Mouse (Mus musculus) urinary bladder, postnatal 36 days (tissue): ENCODE measurements around the gene Jup.
"Not testable (repeated sequence)": the region's sequence is repeated elsewhere in the genome, so short reads cannot be mapped to it uniquely, and the experiment has no call there.

Experiments
- DNase-seq, 2 experiments: peaks; one replicate each; pipeline ENCODE4 v3.0.0; 2022; ENCODE audit warnings: low spot score in 2 of 2, mixed read lengths in 1 of 2

Jup gene

GRCm38 (mm10) chr11:100391081-100391883, 6.3 kb downstream of the Jup start:
- DNase-seq: peak in 1 of 2 experiments; percentile 66

- no peak for DNase-seq
Observed at GRCm38 (mm10) chr11:100389931-100390445, 7.6 kb downstream of the Jup start.

- DNase-seq: peak in 1 of 2 experiments; percentile 67
Observed at GRCm38 (mm10) chr11:100388588-100388987, 9.0 kb downstream of the Jup start.

DNA sequence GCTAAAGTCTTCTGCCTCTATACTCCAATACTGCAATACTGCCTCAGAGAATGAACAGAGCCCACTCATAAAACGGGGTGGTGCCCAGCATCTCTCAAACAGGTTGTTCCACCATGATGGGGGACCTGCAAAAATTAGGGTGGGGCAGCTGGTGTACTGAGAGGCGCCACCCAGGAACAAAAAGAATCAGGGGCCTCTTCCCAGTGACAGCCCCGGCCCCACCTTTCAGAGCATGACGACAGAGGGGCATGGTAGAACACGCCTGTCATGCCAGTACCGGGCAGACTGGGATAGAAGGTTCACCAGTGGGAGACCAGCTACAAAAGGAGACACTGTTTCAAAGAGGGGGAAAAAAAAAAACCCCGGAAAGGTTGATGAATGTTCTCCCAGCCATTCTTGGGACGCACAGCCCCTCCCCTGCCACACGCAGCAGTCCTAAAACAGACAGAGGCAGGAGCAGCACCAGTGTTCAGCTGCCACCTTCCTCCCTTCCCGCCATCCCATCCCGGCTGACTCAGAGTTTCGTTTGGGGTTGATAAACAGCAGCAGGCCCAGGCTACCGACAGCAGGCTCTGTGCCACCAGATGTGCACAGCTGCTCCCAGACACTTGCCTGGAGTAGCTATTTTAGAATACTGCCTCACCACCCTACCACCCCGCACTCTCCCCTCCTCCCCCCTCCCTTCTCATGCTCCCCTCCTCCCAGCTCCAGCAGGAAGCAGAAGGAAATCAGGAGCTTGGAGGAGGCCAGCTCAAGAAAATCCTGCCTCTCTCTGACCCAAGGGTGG, 9.8 kb downstream of the Jup start:
- peak in 1 of 2 experiments; percentile 61 for DNase-seq

DNA sequence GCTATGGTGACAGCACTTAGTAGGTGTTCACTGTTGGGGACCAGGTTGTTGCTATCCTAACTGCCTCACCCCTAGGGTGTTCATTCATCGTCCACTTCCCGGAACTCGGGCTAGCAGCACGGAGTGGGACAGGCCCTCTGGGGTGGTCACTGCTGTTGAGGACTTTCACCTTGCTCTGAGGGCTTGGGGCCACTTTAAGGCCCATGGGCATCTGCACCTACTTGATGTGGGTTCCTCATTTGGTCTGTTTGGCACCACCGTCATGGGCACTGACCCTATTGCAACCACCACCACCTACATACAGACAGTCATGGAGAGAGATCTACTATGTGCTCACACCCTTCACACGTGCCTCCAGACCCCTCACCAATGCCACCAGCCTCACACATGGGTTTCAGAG, 10.5 kb downstream of the Jup start:
- no peak for DNase-seq

GRCm38 (mm10) chr11:100386586-100386985, 11.0 kb downstream of the Jup start:
- peak in 1 of 2 experiments; percentile 71 for DNase-seq

DNA sequence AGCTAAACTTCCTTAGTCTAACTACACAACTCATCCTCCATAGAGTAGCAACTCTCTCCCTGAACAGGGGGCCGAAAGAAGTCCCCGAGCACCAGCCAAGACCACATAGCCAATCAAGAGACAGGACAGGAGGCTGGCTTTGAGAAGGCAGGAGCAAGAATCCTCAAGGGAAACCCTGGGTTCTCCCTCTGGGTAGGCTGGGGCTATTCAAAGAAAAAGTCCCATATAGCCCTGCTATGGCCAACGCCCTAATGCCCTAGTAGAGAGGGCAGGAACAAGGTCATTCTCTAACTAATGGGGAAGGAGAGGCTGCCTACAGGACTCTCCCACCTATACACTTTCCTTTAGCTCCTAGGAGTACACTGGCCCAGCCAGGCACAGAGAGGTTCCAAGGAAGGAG, 12.5 kb downstream of the Jup start:
- DNase-seq: no peak

- no peak for DNase-seq
Observed at GRCm38 (mm10) chr11:100382682-100383081, 14.9 kb downstream of the Jup start.

DNA sequence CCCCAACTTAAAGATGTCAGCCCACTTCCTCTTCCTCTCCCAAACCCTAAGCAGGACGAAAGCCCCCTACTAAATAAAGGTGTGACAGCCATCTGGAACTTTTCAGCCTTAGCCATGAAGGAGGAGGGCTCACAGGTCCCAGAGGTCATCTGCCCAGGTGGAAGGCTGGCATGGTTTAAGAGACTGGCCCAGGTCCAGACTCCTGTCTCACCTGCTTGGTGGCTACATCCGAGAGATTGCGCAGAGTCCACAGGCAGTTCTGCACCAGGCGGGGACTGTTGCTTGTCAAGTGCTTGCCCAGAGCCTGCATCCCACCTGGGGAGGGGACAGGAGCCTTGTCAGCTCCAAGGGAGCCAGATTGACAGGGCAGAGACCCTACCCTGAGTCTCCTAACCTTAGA, 18.3 kb downstream of the Jup start:
- no peak for DNase-seq

DNA sequence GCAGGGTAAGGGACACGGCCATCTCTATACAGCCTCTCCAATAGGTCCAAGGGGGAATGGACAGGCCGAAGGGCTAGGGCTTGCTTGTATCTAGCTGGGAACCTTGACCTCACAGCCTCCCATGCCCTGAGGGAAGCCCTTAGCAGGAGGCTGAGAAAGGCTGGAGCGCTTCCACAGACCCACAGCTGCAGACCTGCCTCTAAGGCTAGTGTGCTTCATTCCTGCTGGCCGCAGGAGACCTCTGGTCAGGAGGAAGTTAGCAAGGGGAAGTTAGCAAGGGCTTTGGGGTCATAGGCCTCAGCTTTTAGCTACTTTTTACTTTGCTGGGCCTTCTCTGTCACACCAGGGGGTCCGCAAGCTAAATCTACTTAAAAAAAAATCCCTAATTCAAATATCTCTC, 19.1 kb downstream of the Jup start:
- no peak for DNase-seq

DNA sequence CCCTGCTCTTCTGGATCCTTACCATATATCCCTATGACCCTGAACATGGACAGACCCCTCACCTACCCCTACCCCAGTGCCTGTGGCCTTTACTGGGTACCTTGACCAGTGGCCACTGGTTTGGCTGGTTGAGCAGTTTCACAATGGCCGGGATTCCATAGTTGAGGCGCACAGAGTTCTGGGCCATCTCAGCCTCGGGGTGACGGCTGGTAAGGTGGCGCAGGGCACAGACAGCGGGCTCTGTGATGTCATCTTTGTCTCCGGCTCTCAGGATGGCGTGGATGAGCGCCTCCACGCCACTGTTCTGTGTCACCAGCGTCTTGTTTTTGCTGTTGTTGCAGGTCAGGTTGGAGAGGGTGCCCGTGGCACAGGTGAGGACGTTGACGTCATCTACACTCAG, 19.6 kb downstream of the Jup start:
- DNase-seq: no peak

GRCm38 (mm10) chr11:100376746-100377389, 20.7 kb downstream of the Jup start:
- DNase-seq: no peak

GRCm38 (mm10) chr11:100376005-100376404, 21.6 kb downstream of the Jup start:
- no peak for DNase-seq

GRCm38 (mm10) chr11:100375127-100375526, 22.4 kb downstream of the Jup start:
- no peak for DNase-seq

- DNase-seq: no peak
Observed at GRCm38 (mm10) chr11:100371981-100372558, 25.5 kb downstream of the Jup start.

DNA sequence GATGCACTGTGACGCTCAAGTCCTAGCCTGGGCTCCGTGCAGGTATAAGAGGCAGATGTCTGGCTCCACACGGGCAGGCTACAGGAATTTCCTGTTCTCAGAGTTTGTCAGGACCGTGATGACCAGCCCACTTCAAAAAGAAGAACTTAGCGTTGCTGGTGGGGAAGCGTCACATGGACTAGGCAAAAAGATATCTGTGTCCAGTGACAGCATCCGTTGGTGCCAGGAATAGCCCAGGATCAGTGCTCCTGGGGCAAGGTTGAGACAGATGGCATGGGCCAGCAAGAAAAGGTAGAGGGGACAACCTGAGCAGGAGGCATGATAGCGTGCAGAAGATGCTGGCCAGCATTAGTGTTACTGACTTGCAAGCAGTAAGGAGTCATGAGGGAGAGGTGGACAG, 27.7 kb downstream of the Jup start:
- no peak for DNase-seq

GRCm38 (mm10) chr11:100369145-100369544, 28.4 kb downstream of the Jup start:
- no peak for DNase-seq

GRCm38 (mm10) chr11:100362979-100363562, 34.5 kb downstream of the Jup start:
- peak; percentile 66 to 71 for DNase-seq

- DNase-seq: peak; percentile 67 to 75
Observed at GRCm38 (mm10) chr11:100362209-100362978, 35.2 kb downstream of the Jup start.

- DNase-seq: not testable (repeated sequence)
Observed at GRCm38 (mm10) chr11:100361059-100361458, 36.5 kb downstream of the Jup start.

GRCm38 (mm10) chr11:100360175-100360574, 37.4 kb downstream of the Jup start:
- no peak for DNase-seq
